Mouse (Mus musculus): ENCODE data around the gene Lysmd1.

DNA sequence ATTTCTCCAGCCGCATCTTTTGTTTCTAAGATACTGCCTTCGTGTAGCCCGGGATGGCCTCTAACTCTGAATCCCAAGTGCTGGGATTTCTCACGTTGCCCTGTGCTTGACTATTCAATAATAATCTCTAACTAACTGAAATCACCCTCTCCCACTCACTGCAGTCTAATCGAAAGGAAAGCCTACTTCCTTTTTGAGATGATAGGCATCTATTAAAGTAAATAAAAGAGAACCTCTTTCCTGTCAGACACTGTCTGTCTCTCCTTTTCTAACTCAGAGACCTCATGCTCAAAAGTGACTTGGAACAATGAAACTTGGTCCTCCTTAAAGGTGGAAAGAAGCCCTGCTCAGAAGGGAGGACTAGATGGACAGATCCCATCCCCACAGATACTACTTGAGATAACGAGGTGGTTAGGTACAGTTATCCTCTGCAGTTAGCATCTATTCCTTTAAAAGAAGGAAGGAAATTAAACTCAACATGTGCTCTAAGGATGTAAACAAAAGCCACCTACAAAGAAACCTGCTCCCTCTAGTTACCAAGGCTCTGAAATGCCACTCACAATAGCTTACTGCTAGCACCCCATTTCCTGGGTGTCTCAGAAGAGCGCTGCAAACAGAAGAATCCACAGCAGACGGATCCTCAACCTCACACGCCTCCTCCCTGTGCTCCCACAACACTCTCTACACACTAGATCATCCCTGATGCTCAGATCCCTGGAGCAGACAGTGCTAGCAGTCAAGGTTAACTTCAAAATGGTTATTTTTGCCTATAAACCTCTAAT lies 51.1 kb downstream of the Lysmd1 start:
- no peak for TF ChIP-seq CHD2 (IDR thresholded peaks at IDR 0.05; ENCODE audit: low read depth, low read length)
- no peak for TF ChIP-seq MAFK (IDR thresholded peaks at IDR 0.05; ENCODE audit: insufficient read depth, low read depth, low read length)
- no peak for TF ChIP-seq ZNF384 (IDR thresholded peaks at IDR 0.05; ENCODE audit: low read depth, low read length)
- TF ChIP-seq HCFC1 (IDR thresholded peaks at IDR 0.05; ENCODE audit: borderline replicate concordance, insufficient read depth, low read length): no peak
